Mouse (Mus musculus): ENCODE results near the gene Mif4gd. TPM values are rescaled to one million over a fixed set of nuclear protein-coding genes. Genes with fewer than 3 reads are reported as not detected.
A peak's percentile ranks its signal among the peaks of the same experiment; 100 is the strongest.

Mif4gd gene
- total and polyA plus RNA-seq, 3 experiments, result 143 to 177 (median 174) TPM

- TF ChIP-seq IRF4 (IDR thresholded peaks at IDR 0.05; ENCODE audit: low read depth, low read length), result peak; percentile 81
- no peak for TF ChIP-seq ZC3H11A (IDR thresholded peaks at IDR 0.05; ENCODE audit: low read depth, low read length)
- 0 out of 2 replicates have a peak, but pooled peaks have one; percentile 55 for TF ChIP-seq RCOR1 (conservative IDR thresholded peaks at IDR 0.05; ENCODE audit: low read depth, low read length)
- TF ChIP-seq MAX (IDR thresholded peaks at IDR 0.05; ENCODE audit: low read length), result peak; percentile 90
- peak; percentile 91; the same call in 1 of the 2 replicates for TF ChIP-seq E2F4 (IDR thresholded peaks at IDR 0.05; ENCODE audit: insufficient replicate concordance, low read depth, low read length)
- TF ChIP-seq ZMIZ1 (IDR thresholded peaks at IDR 0.05; ENCODE audit: low read depth, low read length), result peak; percentile 98
- TF ChIP-seq ZKSCAN1 (IDR thresholded peaks at IDR 0.05; ENCODE audit: borderline replicate concordance, low read depth, low read length), result no peak
- peak; percentile 97 for TF ChIP-seq ELF1 (IDR thresholded peaks at IDR 0.05; ENCODE audit: low read depth, low read length)
- no peak for TF ChIP-seq CTCF (conservative IDR thresholded peaks at IDR 0.05 in 1 of 2, IDR thresholded peaks at IDR 0.05 in 1 of 2; ENCODE audit: low read depth in 2 of 2, low read length in 2 of 2)
- TF ChIP-seq HCFC1 (IDR thresholded peaks at IDR 0.05; ENCODE audit: low read depth, low read length), result peak; percentile 100
- TF ChIP-seq MEF2A (IDR thresholded peaks at IDR 0.05; ENCODE audit: borderline replicate concordance, low read depth, low read length), result peak; percentile 81; the same call in 1 of the 2 replicates
- peak; percentile 85 for TF ChIP-seq TCF12 (IDR thresholded peaks at IDR 0.05; ENCODE audit: low read depth, low read length)
- TF ChIP-seq TBP (conservative IDR thresholded peaks at IDR 0.05; ENCODE audit: low read depth, low read length), result peak; percentile 96
- TF ChIP-seq USF2 (conservative IDR thresholded peaks at IDR 0.05; ENCODE audit: low read depth, low read length), result no peak
- peak; percentile 52 for TF ChIP-seq ZNF384 (IDR thresholded peaks at IDR 0.05; ENCODE audit: low read depth, low read length)
- TF ChIP-seq KAT2A (IDR thresholded peaks at IDR 0.05; ENCODE audit: insufficient replicate concordance, low read length), result peak; percentile 100
Measured at GRCm38 (mm10) chr11:115627705-115628464, 15.1 kb upstream of the Mif4gd start, which contains the start of gene Slc25a19 (continued).

- peak overlapping the region; percentile 87 for H3K4me2 ChIP-seq (ENCODE audit: insufficient read depth, low read depth, poor library complexity, severe bottlenecking)
- in situ Hi-C loops (cut with MboI; ENCODE audit: low pct_ligation_motif_present, low pct_unique_long_range_greater_than_20kb, low sequenced_read_pairs) (loop anchor here (25.0 kb wide), 1 partner anchor 785 kb away; the partner anchor contains the start of gene Rnf157), dilution Hi-C loops (cut with MboI; ENCODE audit: extremely low pct_ligation_motif_present, extremely low pct_unique_long_range_greater_than_20kb, low sequenced_read_pairs) (no loop called here)
- peaks cover 59% of the 10 kb centered on the region for H3K79me2 ChIP-seq (replicated peaks; ENCODE audit: control insufficient read depth, extremely low read depth, insufficient read depth, poor library complexity, severe bottlenecking)
- no peaks in the 10 kb centered on the region for H3K27me3 ChIP-seq (replicated peaks)
- H3K9me3 ChIP-seq (replicated peaks; ENCODE audit: low read length), result no peaks in the 10 kb centered on the region
- peak overlapping the region; percentile 78 to 97 (median 80) for H3K4me3 ChIP-seq (replicated peaks in 1 of 3; ENCODE audit: low read depth in 2 of 3, low read length in 2 of 3, poor library complexity in 1 of 3)
- TF ChIP-seq SIN3A (IDR thresholded peaks at IDR 0.05; ENCODE audit: low read length) (peak; percentile 7; the same call in 1 of the 2 replicates), MAZ (IDR thresholded peaks at IDR 0.05; ENCODE audit: low read depth, low read length) (0 out of 2 replicates have a peak, but pooled peaks have one; percentile 3), MXI1 (IDR thresholded peaks at IDR 0.05; ENCODE audit: low read depth, low read length) (peak; percentile 60; the same call in 1 of the 2 replicates), CHD1 (IDR thresholded peaks at IDR 0.05; ENCODE audit: low read depth, low read length) (peak; percentile 89; the same call in 1 of the 2 replicates), ZMIZ1 (IDR thresholded peaks at IDR 0.05; ENCODE audit: low read depth, low read length) (no peak), POLR2AphosphoS2 (IDR thresholded peaks at IDR 0.05; ENCODE audit: low read depth, low read length) (0 out of 2 replicates have a peak, but pooled peaks have one; percentile 50), GABPA (IDR thresholded peaks at IDR 0.05; ENCODE audit: insufficient replicate concordance, low read depth, low read length) (no peak), HCFC1 (IDR thresholded peaks at IDR 0.05; ENCODE audit: low read depth, low read length) (no peak), UBTF (IDR thresholded peaks at IDR 0.05; ENCODE audit: low read depth, low read length) (0 out of 2 replicates have a peak, but pooled peaks have one; percentile 35)
- H3K36me3 ChIP-seq (replicated peaks in 1 of 2; ENCODE audit: control insufficient read depth in 1 of 2, insufficient read depth in 1 of 2, low read length in 1 of 2), result peaks cover 33 to 42% of the 10 kb centered on the region in 2 experiments
- peak overlapping the region; percentile 92 for H3K9ac ChIP-seq (ENCODE audit: insufficient read depth, low read depth)
- peak overlapping the region; percentile 48; the same call in 1 of the 2 replicates for H3K27ac ChIP-seq (ENCODE audit: insufficient read depth, low read depth)
- DNase-seq (ENCODE audit: extremely low read depth), result no peak
- peaks cover 32 to 55% of the 10 kb centered on the region in 2 experiments for H3K4me1 ChIP-seq (ENCODE audit: control insufficient read depth in 1 of 2, insufficient read depth in 2 of 2)
Measured at GRCm38 (mm10) chr11:115626824-115627616, 14.3 kb upstream of the Mif4gd start.

Measured in CH12.LX (cell line).